Mouse (Mus musculus) brown adipose tissue, adult 24 weeks (tissue): Measurements from ENCODE around the gene Gimap5. TPM values are rescaled to one million over a fixed set of nuclear protein-coding genes. Genes with fewer than 3 reads are reported as not detected.

Experiments used
- H3K27ac ChIP-seq: fragments of 200-500 bp; replicated peaks from 2 replicates; pipeline ENCODE4 v1.5.1; 2012; ENCODE audit warnings: low read depth, mild to moderate bottlenecking, low read length
- H3K4me1 ChIP-seq: fragments of 200-500 bp; 2 replicates; pipeline ENCODE4 v1.6.1; 2012; ENCODE audit warnings: low read length, mixed read lengths; ENCODE audit not compliant: control insufficient read depth, insufficient read depth, insufficient read length
- H3K4me3 ChIP-seq: fragments of 200-500 bp; 2 replicates; pipeline ENCODE4 v1.5.1; 2012; ENCODE audit warnings: low read depth, mild to moderate bottlenecking, low read length, moderate library complexity; ENCODE audit not compliant: insufficient read depth
- polyA plus RNA-seq: library from polyadenylated mRNA; stranded (reverse); fragments of >200 nt; gene quantifications from 2 replicates; pipeline ENCODE4 v1.2.4, GENCODE M21; 2012; ENCODE audit not compliant: missing spikeins, insufficient read depth, insufficient read length

The Gimap5 gene
- 2.2 and 2.5 TPM in 2 replicates for polyA plus RNA-seq

DNA sequence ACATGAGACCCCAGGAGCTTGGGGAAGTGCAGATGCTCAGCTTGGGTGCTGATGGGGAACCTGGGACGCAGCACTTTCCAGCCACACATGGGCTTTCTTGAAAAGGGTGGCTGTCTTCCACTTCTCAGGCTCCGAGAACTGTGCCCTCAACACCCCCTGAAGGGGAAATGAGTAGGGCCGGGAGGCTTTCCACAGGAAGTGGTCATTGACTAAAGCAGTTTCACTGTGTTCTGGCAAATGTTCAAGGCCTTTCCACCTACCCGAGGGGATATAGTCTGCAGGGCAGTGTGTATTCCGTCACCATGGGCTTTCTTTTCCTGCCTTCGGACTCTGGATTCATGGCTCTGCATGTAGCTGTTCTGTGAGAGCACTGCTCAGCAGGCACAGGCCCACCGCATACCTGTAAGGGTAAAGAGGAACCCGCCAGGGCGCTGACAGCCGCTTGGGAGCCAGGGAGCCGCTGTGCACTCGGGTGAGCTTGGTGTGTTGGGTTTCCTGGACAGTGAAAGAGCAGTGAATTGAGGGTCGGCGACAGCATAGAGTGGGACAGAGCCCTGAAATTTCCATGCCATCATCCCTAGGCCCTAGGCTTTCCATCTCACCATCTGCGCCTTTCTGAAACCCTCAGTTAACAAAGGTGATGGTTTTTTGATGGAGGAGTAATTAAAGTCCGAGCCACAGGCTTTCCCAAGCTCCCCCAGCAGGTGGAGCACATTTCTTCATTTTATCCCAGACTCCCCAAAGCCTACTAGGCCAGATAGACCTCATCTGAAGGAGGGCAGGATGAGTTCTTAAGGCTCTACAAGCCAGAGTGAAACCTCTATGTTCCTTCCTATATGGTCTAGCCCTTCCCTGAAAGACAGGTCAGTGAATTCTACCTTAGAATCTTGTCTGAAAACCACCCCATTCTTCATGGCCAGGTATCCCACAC is at the start of gene Gimap5:
Gimap5 (plus strand) TSS at position 239 of the 931 bp plus-strand sequence.
- Histone ChIP-seq H3K4me1 (peaks cover 12% of the 10 kb centered on the region), H3K27ac (peak within 1 kb of the TSS; percentile 96), H3K4me3 (peak within 1 kb of the TSS; percentile 64)

DNA sequence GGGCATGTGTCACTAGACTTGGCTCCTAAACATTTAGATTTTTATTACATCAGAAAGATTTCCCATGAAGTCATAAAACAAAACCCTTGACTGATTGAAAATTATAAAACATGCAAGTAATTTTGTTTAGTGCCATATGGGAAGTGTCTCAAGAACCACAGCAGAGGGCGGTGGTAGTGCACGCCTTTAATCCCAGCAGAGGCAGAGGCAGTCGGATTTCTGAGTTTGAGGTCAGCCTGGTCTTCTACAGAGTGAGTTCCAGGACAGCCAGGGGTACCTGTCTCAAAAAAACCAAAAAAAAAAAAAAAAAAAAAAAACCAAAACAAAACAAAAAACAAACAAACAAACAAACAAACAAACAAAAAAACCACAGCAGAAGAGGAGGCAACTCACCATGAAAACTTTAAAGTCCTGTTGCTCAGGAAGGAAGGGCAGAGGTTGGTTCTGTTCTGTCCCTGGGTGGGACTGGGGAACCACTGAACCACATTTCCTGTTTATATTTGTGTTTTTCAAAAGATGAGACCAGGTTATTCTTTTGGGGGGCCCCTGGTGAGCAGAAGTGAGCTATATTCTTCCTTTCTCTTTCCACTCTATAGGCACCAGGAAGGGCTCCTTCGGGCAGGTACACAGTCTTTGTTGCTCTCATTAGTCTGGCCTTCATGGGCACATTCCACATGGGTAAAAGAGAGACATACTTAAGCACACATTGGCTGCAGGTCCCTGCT is 49.0 kb upstream of the Gimap5 start:
- peaks cover 22% of the 10 kb centered on the region for H3K4me1 ChIP-seq
- H3K27ac ChIP-seq, result peak overlapping the region; percentile 99
- no peak overlapping the region for H3K4me3 ChIP-seq

- no peak overlapping the region for H3K4me3 ChIP-seq
- H3K27ac ChIP-seq, result peak overlapping the region; percentile 99
- peaks cover 27% of the 10 kb centered on the region for H3K4me1 ChIP-seq
These were observed 48.5 kb upstream of the Gimap5 start for GRCm38 (mm10) chr6:48697555-48697930.

- H3K27ac ChIP-seq, result peak overlapping the region; percentile 79
- no peak overlapping the region for H3K4me3 ChIP-seq
These were observed 47.7 kb upstream of the Gimap5 start for GRCm38 (mm10) chr6:48698066-48698856.

GRCm38 (mm10) chr6:48698888-48699287 is 47.1 kb upstream of the Gimap5 start:
- peak overlapping the region; percentile 79 for H3K27ac ChIP-seq
- peaks cover 35% of the 10 kb centered on the region for H3K4me1 ChIP-seq
- H3K4me3 ChIP-seq, result no peak overlapping the region

More at GRCm38 (mm10) chr6:48698066-48698856, 47.7 kb upstream of the Gimap5 start:
- peaks cover 33% of the 10 kb centered on the region for H3K4me1 ChIP-seq

DNA sequence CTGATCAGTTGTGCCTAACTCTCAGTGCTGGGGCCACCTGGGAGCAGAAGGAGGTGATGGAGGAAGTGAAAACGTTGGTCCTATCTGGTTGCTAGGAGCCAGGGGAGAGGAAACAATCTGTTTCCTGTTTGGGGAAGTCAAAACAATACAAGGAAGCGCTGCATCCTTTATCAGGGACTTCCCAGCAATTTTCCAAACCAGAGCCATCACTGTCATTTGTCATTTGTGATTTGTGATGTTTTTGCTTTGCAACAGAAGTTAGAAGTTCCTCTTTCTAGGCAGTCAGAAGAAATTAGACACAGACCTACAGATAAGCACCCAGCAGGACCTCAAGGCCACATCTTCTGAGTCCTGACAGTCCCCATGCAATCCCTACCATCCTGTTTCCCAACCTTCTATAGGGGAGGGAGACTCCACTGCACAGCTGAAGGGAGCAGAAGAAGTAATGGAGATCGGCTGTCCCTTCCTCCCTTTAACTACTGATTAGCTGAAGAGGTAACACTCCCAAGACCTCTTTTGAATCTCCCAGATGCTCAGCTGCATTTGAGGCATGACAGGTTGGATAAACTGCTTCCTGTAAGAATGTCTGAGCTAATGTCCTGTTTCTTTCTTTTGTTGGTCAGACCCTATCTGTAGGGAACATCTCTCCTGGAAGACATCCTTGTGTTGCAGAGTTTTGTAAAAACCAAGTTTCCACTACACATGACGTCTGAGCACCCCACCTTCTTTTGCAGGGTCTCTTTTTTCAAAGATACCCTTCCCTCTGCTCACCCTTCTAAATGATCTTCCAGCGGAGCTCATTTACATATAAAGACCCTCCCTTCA is 45.5 kb upstream of the Gimap5 start:
- Histone ChIP-seq H3K4me3 (peak overlapping the region; percentile 5; the same call in 1 of the 2 replicates), H3K4me1 (peaks cover 38% of the 10 kb centered on the region), H3K27ac (peak overlapping the region; percentile 97)

GRCm38 (mm10) chr6:48702146-48702545 is 43.9 kb upstream of the Gimap5 start:
- H3K4me1 ChIP-seq, result peaks cover 37% of the 10 kb centered on the region
- H3K27ac ChIP-seq, result peak overlapping the region; percentile 90
- no peak overlapping the region for H3K4me3 ChIP-seq

GRCm38 (mm10) chr6:48702601-48703000 is 43.4 kb upstream of the Gimap5 start:
- Histone ChIP-seq H3K27ac (peak overlapping the region; percentile 90), H3K4me1 (peaks cover 34% of the 10 kb centered on the region), H3K4me3 (no peak overlapping the region)

DNA sequence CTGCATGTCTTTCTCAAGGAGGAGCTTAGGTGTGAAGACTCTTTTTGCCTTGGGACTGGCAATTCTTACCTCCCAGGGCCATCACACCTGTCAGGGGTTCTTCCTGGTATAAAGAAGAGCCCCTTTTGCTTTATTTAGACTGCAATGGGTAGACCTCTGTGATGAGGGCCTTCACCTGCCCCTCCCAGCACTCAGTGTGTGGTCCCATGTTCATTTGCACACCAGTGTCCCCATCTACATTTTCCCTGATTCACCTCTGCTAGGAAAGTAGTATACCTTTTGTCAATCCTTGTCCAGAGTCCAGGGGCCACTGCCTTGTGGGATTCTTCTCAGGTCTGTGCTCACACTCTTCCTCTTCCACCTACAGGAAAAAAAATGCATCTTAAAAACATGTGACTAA is 41.9 kb upstream of the Gimap5 start:
- Histone ChIP-seq H3K4me3 (no peak overlapping the region), H3K27ac (peak overlapping the region; percentile 98; the same call in 1 of the 2 replicates), H3K4me1 (peaks cover 28% of the 10 kb centered on the region)

DNA sequence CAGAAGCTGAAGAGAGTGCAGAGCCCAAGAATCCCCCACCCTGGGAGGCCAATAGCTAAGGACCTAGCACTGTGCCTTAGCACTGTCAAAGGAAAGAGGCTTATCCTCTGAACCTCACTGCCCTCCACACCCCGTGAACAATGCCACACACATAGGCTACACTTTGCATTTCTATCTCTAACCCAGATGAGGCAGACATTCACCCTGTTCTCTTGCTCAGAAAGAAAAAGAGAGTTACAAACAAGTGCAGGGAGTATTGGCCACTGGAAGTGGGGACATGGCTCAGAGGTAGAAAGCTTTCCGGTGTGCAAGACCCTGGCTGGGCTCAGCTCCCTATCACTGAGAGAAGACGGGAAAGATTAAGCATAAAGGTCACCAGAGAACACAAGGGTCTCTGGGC is 39.9 kb upstream of the Gimap5 start:
- Histone ChIP-seq H3K27ac (peak overlapping the region; percentile 98), H3K4me1 (peaks cover 22% of the 10 kb centered on the region), H3K4me3 (peak overlapping the region; percentile 72)

DNA sequence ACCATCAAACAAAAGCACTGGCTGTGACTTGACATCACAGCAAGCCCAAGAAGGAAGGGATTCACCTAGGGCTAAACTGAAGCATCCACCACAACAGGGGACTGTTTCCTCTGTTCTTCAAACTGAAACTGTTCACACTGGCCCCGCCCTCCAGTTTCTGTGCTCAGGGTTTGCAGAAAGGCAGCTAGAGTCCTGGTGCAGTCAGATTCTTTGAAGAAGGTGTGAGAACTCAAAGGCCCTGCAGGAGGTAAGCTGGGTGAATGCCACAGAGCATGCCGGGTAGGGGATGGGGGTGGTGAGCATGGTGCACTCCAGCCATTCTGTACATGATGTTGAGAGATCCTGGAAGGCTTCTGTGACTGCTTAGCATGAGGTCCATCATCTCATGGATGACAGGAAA is 27.5 kb upstream of the Gimap5 start, which contains the start of the genes Gm28053 and Gimap7:
Gm28053 (plus strand) TSS at position 153 of the 400 bp plus-strand sequence.
Gimap7 (plus strand) TSS at position 167 of the 400 bp plus-strand sequence.
- Histone ChIP-seq H3K4me1 (no peaks in the 10 kb centered on the region), H3K4me3 (no peak within 1 kb of the TSS), H3K27ac (no peak within 1 kb of the TSS)

DNA sequence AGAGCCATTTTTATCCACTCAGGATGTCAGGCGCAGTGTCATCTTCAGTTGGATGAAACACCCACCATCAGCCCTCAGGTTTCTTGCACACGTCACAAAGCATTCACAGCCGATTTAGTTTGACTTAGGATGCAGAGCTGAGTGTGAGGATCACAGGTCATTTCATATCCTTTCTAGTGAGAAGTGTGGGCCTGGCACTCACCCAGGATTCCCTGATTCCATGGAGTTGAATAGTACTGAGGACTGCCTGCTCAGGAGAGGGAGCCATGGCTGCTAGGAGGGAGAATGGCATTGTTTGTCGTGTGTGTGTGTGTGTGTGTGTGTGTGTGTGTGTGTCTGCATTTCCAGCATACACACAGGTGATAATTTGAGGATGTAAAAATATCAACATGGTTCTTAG is 25.7 kb upstream of the Gimap5 start:
- Histone ChIP-seq H3K27ac (no peak overlapping the region), H3K4me3 (no peak overlapping the region), H3K4me1 (no peaks in the 10 kb centered on the region)

DNA sequence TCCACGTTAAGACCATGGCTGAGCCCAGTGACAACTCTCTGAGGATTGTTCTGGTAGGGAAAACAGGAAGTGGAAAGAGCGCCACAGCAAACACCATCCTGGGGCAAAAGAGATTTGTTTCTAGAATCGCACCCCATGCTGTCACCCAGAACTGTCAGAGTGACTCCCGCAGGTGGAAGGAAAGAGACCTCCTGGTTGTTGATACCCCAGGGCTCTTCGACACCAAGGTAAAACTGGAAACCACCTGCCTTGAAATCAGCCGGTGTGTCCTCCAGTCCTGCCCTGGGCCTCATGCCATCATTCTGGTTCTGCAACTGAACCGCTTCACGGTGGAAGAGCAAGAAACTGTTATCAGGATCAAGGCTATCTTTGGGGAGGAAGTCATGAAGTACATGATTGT is 22.5 kb upstream of the Gimap5 start:
- Histone ChIP-seq H3K27ac (no peak overlapping the region), H3K4me1 (no peaks in the 10 kb centered on the region), H3K4me3 (no peak overlapping the region)

- Histone ChIP-seq H3K4me1 (no peaks in the 10 kb centered on the region), H3K4me3 (no peak overlapping the region), H3K27ac (0 out of 2 replicates have a peak overlapping the region, but pooled peaks have one; percentile 26)
These were observed 20.5 kb upstream of the Gimap5 start for GRCm38 (mm10) chr6:48725476-48725875.
